Mouse (Mus musculus) olfactory bulb, adult 2 months (tissue): ENCODE measurements around the gene Atp1a2. TPM values are rescaled to one million over a fixed set of nuclear protein-coding genes. Genes with fewer than 3 reads are reported as not detected.

Experiments
- H3K27ac ChIP-seq: fragments of 200-500 bp; 2 replicates; pipeline ENCODE4 v1.5.1; 2012; ENCODE audit warnings: low read depth, low read length; ENCODE audit not compliant: insufficient read depth
- H3K4me1 ChIP-seq: fragments of 200-500 bp; 2 replicates; pipeline ENCODE4 v1.6.1; 2012; ENCODE audit warnings: low read length; ENCODE audit not compliant: control insufficient read depth, insufficient read depth
- H3K4me3 ChIP-seq: fragments of 200-500 bp; 2 replicates; pipeline ENCODE4 v1.5.1; 2012; ENCODE audit warnings: mild to moderate bottlenecking, low read depth, low read length, moderate library complexity; ENCODE audit not compliant: insufficient read depth
- CTCF ChIP-seq: fragments of 200-500 bp; IDR thresholded peaks from 2 replicates; pipeline ENCODE4 v1.5.1; 2012; ENCODE audit warnings: low read depth, mild to moderate bottlenecking, low read length, moderate library complexity; ENCODE audit not compliant: insufficient read depth
- POLR2A ChIP-seq: fragments of 200-500 bp; IDR thresholded peaks from 2 replicates; pipeline ENCODE4 v1.6.1; 2012; ENCODE audit warnings: mild to moderate bottlenecking, low read depth, low read length, moderate library complexity; ENCODE audit not compliant: insufficient read depth
- WGBS: fragments of 180-500 bp; shearing (Covaris S2); methylation state at CpG from one replicate; pipeline ENCODE4 v1.1.7; 2018; 5-methylcytosine and 5-hydroxymethylcytosine counted together
- polyA plus RNA-seq: library from polyadenylated mRNA; stranded (reverse); fragments of >200 nt; gene quantifications from 2 replicates; pipeline ENCODE4 v1.2.4, GENCODE M21; 2012; ENCODE audit warnings: low replicate concordance; ENCODE audit not compliant: missing spikeins, insufficient read depth, insufficient read length

Gene Atp1a2
- polyA plus RNA-seq, 1 experiment: 130 TPM

- Histone ChIP-seq H3K4me3 (no peak overlapping the region), H3K27ac (no peak overlapping the region)
- WGBS: 34% methylated on average over 2 of the region's 2 CpGs
Measured at GRCm38 (mm10) chr1:172337411-172338185, 39.7 kb upstream of the Atp1a2 start.

GRCm38 (mm10) chr1:172335804-172336203, 37.9 kb upstream of the Atp1a2 start:
- no peak for TF ChIP-seq CTCF
- TF ChIP-seq POLR2A: no peak
- Histone ChIP-seq H3K27ac (no peak overlapping the region), H3K4me1 (peaks cover 4% of the 10 kb centered on the region), H3K4me3 (no peak overlapping the region)
- 87% methylated on average over 15 of the region's 15 CpGs for WGBS

More at GRCm38 (mm10) chr1:172337411-172338185, 39.7 kb upstream of the Atp1a2 start:
- no peak for TF ChIP-seq POLR2A
- no peak for TF ChIP-seq CTCF
- H3K4me1 ChIP-seq: peaks cover 10% of the 10 kb centered on the region

GRCm38 (mm10) chr1:172333512-172333911, 35.6 kb upstream of the Atp1a2 start:
- 42% methylated on average over 3 of the region's 3 CpGs for WGBS
- Histone ChIP-seq H3K4me1 (peaks cover 4% of the 10 kb centered on the region), H3K4me3 (no peak overlapping the region), H3K27ac (no peak overlapping the region)
- no peak for TF ChIP-seq CTCF
- no peak for TF ChIP-seq POLR2A

- H3K4me3 ChIP-seq: no peak overlapping the region
- 91% methylated on average over 2 of the region's 2 CpGs for WGBS
- H3K4me1 ChIP-seq: peaks cover 4% of the 10 kb centered on the region
- TF ChIP-seq POLR2A (no peak), CTCF (no peak)
- H3K27ac ChIP-seq: no peak overlapping the region
Measured at GRCm38 (mm10) chr1:172332925-172333324, 35.1 kb upstream of the Atp1a2 start.

- WGBS: 53% methylated on average over 8 of the region's 8 CpGs
- no peak overlapping the region for H3K27ac ChIP-seq
Measured at GRCm38 (mm10) chr1:172331422-172331947, 33.6 kb upstream of the Atp1a2 start.

GRCm38 (mm10) chr1:172329616-172330015, 31.8 kb upstream of the Atp1a2 start:
- H3K4me3 ChIP-seq: no peak overlapping the region
- TF ChIP-seq CTCF (no peak), POLR2A (no peak)
- whole genome bisulfite sequencing: 72% methylated on average over 6 of the region's 6 CpGs
- peaks cover 26% of the 10 kb centered on the region for H3K4me1 ChIP-seq
- H3K27ac ChIP-seq: peak overlapping the region; percentile 50

More at GRCm38 (mm10) chr1:172331422-172331947, 33.6 kb upstream of the Atp1a2 start:
- H3K4me3 ChIP-seq: no peak overlapping the region
- TF ChIP-seq POLR2A (no peak), CTCF (no peak)
- peaks cover 12% of the 10 kb centered on the region for H3K4me1 ChIP-seq

- Histone ChIP-seq H3K4me3 (peak within 1 kb of the TSS; percentile 57), H3K27ac (peak within 1 kb of the TSS; percentile 60), H3K4me1 (peaks cover 31% of the 10 kb centered on the region)
- TF ChIP-seq CTCF (no peak), POLR2A (no peak; the same call in 1 of the 2 replicates)
- WGBS: 11% methylated on average over 9 of the region's 9 CpGs
Measured at GRCm38 (mm10) chr1:172329131-172329530, 31.3 kb upstream of the Atp1a2 start, which contains the start of gene Kcnj9. Gene Kcnj9, minus strand, starts transcription at chr1:172329318.

GRCm38 (mm10) chr1:172328461-172328860, 30.6 kb upstream of the Atp1a2 start:
- Histone ChIP-seq H3K4me1 (peaks cover 32% of the 10 kb centered on the region), H3K27ac (0 out of 2 replicates have a peak overlapping the region, but pooled peaks have one; percentile 60), H3K4me3 (peak overlapping the region; percentile 57)
- 58% methylated on average over 7 of the region's 7 CpGs for WGBS
- TF ChIP-seq CTCF: no peak
- TF ChIP-seq POLR2A: no peak

GRCm38 (mm10) chr1:172328041-172328440, 30.2 kb upstream of the Atp1a2 start:
- peaks cover 32% of the 10 kb centered on the region for H3K4me1 ChIP-seq
- WGBS: 78% methylated on average over 3 of the region's 3 CpGs
- H3K27ac ChIP-seq: no peak overlapping the region
- TF ChIP-seq CTCF: no peak
- no peak for TF ChIP-seq POLR2A
- H3K4me3 ChIP-seq: peak overlapping the region; percentile 7; the same call in 1 of the 2 replicates
